Mouse (Mus musculus): ENCODE measurements around the gene Sorcs1. TPM values are rescaled to one million over a fixed set of nuclear protein-coding genes. Genes with fewer than 3 reads are reported as not detected.

The Sorcs1 gene
- total and polyA plus RNA-seq, 2 experiments from 2014 or later: 0.51 to 1.1 TPM

DNA sequence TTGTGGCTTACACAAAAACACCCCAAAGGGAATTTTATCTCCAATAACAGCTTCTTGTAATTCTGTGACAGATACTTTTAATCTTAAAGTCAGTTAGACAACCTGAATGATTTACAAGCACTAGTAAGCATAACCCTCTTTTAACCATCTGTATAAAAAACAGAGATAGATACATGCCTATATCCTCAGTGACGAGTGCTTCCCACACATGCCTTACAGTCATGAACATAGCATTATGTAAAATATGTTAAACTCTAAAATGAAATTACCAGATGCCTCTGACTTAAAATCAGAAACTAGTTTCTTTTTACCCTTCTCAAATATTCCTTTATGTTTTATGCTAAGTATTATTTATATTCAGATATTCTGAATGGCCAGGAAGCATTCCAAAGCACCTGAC lies 175.6 kb downstream of the Sorcs1 start:
- H3K4me1 ChIP-seq (ENCODE audit: control insufficient read depth, insufficient read depth): no peaks in the 10 kb centered on the region
- H3K9me3 ChIP-seq (replicated peaks; ENCODE audit: control insufficient read depth, low read length): no peaks in the 10 kb centered on the region
- no peaks in the 10 kb centered on the region for H3K27me3 ChIP-seq (ENCODE audit: control insufficient read depth, insufficient read depth, low read length)
- no peak overlapping the region for H3K9ac ChIP-seq (replicated peaks; ENCODE audit: low read depth, low read length)
- H3K36me3 ChIP-seq (replicated peaks; ENCODE audit: control insufficient read depth, insufficient read depth, low read length): no peaks in the 10 kb centered on the region
- no peak overlapping the region for H3K4me3 ChIP-seq (ENCODE audit: low read depth, low read length)
- ATAC-seq (ENCODE audit: insufficient read depth, low read depth) (no peak), DNase-seq (ENCODE audit: low spot score) (no peak)
- no peak overlapping the region for H3K27ac ChIP-seq (ENCODE audit: low read depth)
- TF ChIP-seq CTCF (IDR thresholded peaks at IDR 0.05; ENCODE audit: low read depth) (no peak), EP300 (IDR thresholded peaks at IDR 0.05; ENCODE audit: low read depth) (no peak)
- H3K4me2 ChIP-seq (ENCODE audit: low read depth, low read length): no peak overlapping the region
- 71% methylated on average over 1 of the region's 1 CpGs for WGBS

DNA sequence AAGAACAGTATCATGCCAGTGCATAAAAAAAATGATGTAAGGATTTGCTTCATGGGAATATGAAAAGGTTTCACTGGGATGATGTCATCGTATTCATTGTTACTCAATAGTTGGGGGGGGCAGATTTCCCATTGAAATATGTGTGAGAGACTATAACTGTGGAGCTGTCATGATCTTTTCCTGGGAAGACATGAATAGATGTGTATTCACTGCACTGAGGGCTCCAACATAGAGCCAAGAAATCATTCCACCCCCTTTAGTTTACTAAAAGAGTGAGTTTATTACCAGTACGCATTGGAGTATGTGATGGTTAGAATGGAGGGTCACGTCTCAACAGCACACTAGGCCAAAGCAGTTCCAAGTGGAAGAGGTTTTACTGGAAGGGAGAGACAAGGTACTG lies 187.3 kb downstream of the Sorcs1 start:
- ATAC-seq (ENCODE audit: insufficient read depth, low read depth) (no peak), DNase-seq (ENCODE audit: low spot score) (no peak)
- H3K36me3 ChIP-seq (replicated peaks; ENCODE audit: control insufficient read depth, insufficient read depth, low read length): no peaks in the 10 kb centered on the region
- H3K9me3 ChIP-seq (replicated peaks; ENCODE audit: control insufficient read depth, low read length): no peaks in the 10 kb centered on the region
- H3K9ac ChIP-seq (replicated peaks; ENCODE audit: low read depth, low read length): no peak overlapping the region
- 94% methylated on average over 3 of the region's 3 CpGs for WGBS
- H3K27me3 ChIP-seq (ENCODE audit: control insufficient read depth, insufficient read depth, low read length): no peaks in the 10 kb centered on the region
- H3K4me3 ChIP-seq (ENCODE audit: low read depth, low read length): no peak overlapping the region
- TF ChIP-seq CTCF (IDR thresholded peaks at IDR 0.05; ENCODE audit: low read depth) (no peak), EP300 (IDR thresholded peaks at IDR 0.05; ENCODE audit: low read depth) (no peak)
- H3K27ac ChIP-seq (ENCODE audit: low read depth): no peak overlapping the region
- no peak overlapping the region for H3K4me2 ChIP-seq (ENCODE audit: low read depth, low read length)
- no peaks in the 10 kb centered on the region for H3K4me1 ChIP-seq (ENCODE audit: control insufficient read depth, insufficient read depth)

GRCm38 (mm10) chr19:50490721-50491120 lies 187.7 kb downstream of the Sorcs1 start:
- Histone ChIP-seq H3K4me2 (ENCODE audit: low read depth, low read length) (no peak overlapping the region), H3K9ac (replicated peaks; ENCODE audit: low read depth, low read length) (no peak overlapping the region), H3K27ac (ENCODE audit: low read depth) (no peak overlapping the region), H3K9me3 (replicated peaks; ENCODE audit: control insufficient read depth, low read length) (no peaks in the 10 kb centered on the region), H3K4me3 (ENCODE audit: low read depth, low read length) (no peak overlapping the region), H3K36me3 (replicated peaks; ENCODE audit: control insufficient read depth, insufficient read depth, low read length) (no peaks in the 10 kb centered on the region), H3K4me1 (ENCODE audit: control insufficient read depth, insufficient read depth) (no peaks in the 10 kb centered on the region), H3K27me3 (ENCODE audit: control insufficient read depth, insufficient read depth, low read length) (no peaks in the 10 kb centered on the region)
- TF ChIP-seq EP300 (IDR thresholded peaks at IDR 0.05; ENCODE audit: low read depth) (no peak), CTCF (IDR thresholded peaks at IDR 0.05; ENCODE audit: low read depth) (no peak)
- 70% methylated on average over 2 of the region's 2 CpGs for WGBS
- DNase-seq (ENCODE audit: low spot score) (no peak), ATAC-seq (ENCODE audit: insufficient read depth, low read depth) (no peak)

GRCm38 (mm10) chr19:50489786-50490185 lies 188.7 kb downstream of the Sorcs1 start:
- Histone ChIP-seq H3K27me3 (ENCODE audit: control insufficient read depth, insufficient read depth, low read length) (no peaks in the 10 kb centered on the region), H3K4me1 (ENCODE audit: control insufficient read depth, insufficient read depth) (no peaks in the 10 kb centered on the region), H3K9me3 (replicated peaks; ENCODE audit: control insufficient read depth, low read length) (no peaks in the 10 kb centered on the region), H3K4me2 (ENCODE audit: low read depth, low read length) (no peak overlapping the region), H3K36me3 (replicated peaks; ENCODE audit: control insufficient read depth, insufficient read depth, low read length) (no peaks in the 10 kb centered on the region), H3K4me3 (ENCODE audit: low read depth, low read length) (no peak overlapping the region), H3K27ac (ENCODE audit: low read depth) (no peak overlapping the region), H3K9ac (replicated peaks; ENCODE audit: low read depth, low read length) (no peak overlapping the region)
- ATAC-seq (ENCODE audit: insufficient read depth, low read depth) (no peak), DNase-seq (ENCODE audit: low spot score) (no peak)
- WGBS: 73% methylated on average over 3 of the region's 3 CpGs
- no peak for TF ChIP-seq CTCF (IDR thresholded peaks at IDR 0.05; ENCODE audit: low read depth)
- no peak for TF ChIP-seq EP300 (IDR thresholded peaks at IDR 0.05; ENCODE audit: low read depth)

DNA sequence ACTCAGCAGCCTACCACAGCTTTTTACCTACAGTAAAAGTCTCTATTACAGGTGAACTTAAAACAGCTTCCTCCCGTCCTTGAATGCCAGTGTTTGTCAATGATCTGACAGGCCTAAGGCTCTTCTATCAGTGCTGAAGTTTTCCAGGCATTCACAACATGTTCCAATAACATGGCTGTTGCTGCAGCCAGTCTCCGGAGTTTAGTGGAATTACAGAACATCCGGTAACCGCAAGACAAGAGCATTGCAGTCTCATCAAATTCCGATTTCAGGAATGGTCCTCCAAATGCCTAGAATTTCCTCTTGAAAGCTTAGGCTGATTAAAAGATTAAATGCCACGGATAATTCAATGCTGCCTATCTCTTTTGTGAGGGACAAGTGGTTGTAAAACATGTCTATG lies 190.0 kb downstream of the Sorcs1 start:
- no peaks in the 10 kb centered on the region for H3K9me3 ChIP-seq (replicated peaks; ENCODE audit: control insufficient read depth, low read length)
- no peak overlapping the region for H3K9ac ChIP-seq (replicated peaks; ENCODE audit: low read depth, low read length)
- DNase-seq (ENCODE audit: low spot score): no peak
- TF ChIP-seq EP300 (IDR thresholded peaks at IDR 0.05; ENCODE audit: low read depth): no peak
- TF ChIP-seq CTCF (IDR thresholded peaks at IDR 0.05; ENCODE audit: low read depth): no peak
- H3K27ac ChIP-seq (ENCODE audit: low read depth): no peak overlapping the region
- no peaks in the 10 kb centered on the region for H3K4me1 ChIP-seq (ENCODE audit: control insufficient read depth, insufficient read depth)
- H3K4me2 ChIP-seq (ENCODE audit: low read depth, low read length): no peak overlapping the region
- H3K36me3 ChIP-seq (replicated peaks; ENCODE audit: control insufficient read depth, insufficient read depth, low read length): no peaks in the 10 kb centered on the region
- no peak for ATAC-seq (ENCODE audit: insufficient read depth, low read depth)
- 50% methylated on average over 6 of the region's 6 CpGs for WGBS
- H3K4me3 ChIP-seq (ENCODE audit: low read depth, low read length): no peak overlapping the region
- H3K27me3 ChIP-seq (ENCODE audit: control insufficient read depth, insufficient read depth, low read length): no peaks in the 10 kb centered on the region

DNA sequence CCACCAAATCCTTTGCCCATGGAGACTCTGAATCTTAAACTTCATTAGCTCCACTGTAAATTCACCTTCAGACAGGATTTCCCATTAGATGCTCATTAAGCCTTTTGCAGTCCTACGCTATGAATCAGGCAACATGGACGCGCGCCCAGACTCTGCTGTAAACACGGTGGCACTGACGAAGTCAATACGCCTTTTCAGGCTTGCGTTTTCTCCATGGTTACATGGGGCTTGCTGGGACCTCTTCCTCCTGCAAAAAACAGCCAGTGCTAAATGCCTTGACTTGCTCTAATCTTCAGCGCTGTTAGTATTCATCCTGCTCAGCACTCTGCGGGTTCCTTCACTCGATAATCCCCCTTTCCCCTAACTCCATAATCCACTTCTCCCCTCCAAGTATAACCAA lies 190.7 kb downstream of the Sorcs1 start:
- H3K36me3 ChIP-seq (replicated peaks; ENCODE audit: control insufficient read depth, insufficient read depth, low read length): no peaks in the 10 kb centered on the region
- ATAC-seq (ENCODE audit: insufficient read depth, low read depth) (no peak), DNase-seq (ENCODE audit: low spot score) (no peak)
- H3K4me2 ChIP-seq (ENCODE audit: low read depth, low read length): peak overlapping the region; percentile 36; the same call in 1 of the 2 replicates
- no peaks in the 10 kb centered on the region for H3K4me1 ChIP-seq (ENCODE audit: control insufficient read depth, insufficient read depth)
- no peak for TF ChIP-seq CTCF (IDR thresholded peaks at IDR 0.05; ENCODE audit: low read depth)
- TF ChIP-seq EP300 (IDR thresholded peaks at IDR 0.05; ENCODE audit: low read depth): no peak
- WGBS: 25% methylated on average over 11 of the region's 11 CpGs
- no peak overlapping the region for H3K9ac ChIP-seq (replicated peaks; ENCODE audit: low read depth, low read length)
- H3K27me3 ChIP-seq (ENCODE audit: control insufficient read depth, insufficient read depth, low read length): no peaks in the 10 kb centered on the region
- no peaks in the 10 kb centered on the region for H3K9me3 ChIP-seq (replicated peaks; ENCODE audit: control insufficient read depth, low read length)
- H3K4me3 ChIP-seq (ENCODE audit: low read depth, low read length): no peak overlapping the region
- no peak overlapping the region for H3K27ac ChIP-seq (ENCODE audit: low read depth)
